Mouse (Mus musculus) stomach, embryonic 16.5 days (tissue): ENCODE results near the gene Zfp109. TPM values are rescaled to one million over a fixed set of nuclear protein-coding genes. Genes with fewer than 3 reads are reported as not detected.

ENCODE experiments used
- polyA plus RNA-seq: library from polyadenylated mRNA; unstranded; fragments of >200 nt; fragmentation: Nextera tagmentation; extraction: Ambion mirVana; gene quantifications from 2 replicates; pipeline ENCODE4 v1.2.1, GENCODE M21; 2015

Zfp109 gene
- polyA plus RNA-seq, 1 experiment from 2014 or later: 5.4 TPM

Other genes with a start within 250 kb of the Zfp109 start
- not detected in 2 replicates for gene V1rd19, start 235.9 kb downstream of the Zfp109 start, polyA plus RNA-seq
- gene Vmn1r183, start 184.3 kb downstream of the Zfp109 start, polyA plus RNA-seq: not detected in 2 replicates
- 17.8 and 20.0 TPM in 2 replicates for gene Zfp180, start 155.6 kb downstream of the Zfp109 start, polyA plus RNA-seq
- 6.1 and 6.9 TPM in 2 replicates for gene Zfp112, start 125.2 kb downstream of the Zfp109 start, polyA plus RNA-seq
- gene Zfp235, start 103.4 kb downstream of the Zfp109 start, polyA plus RNA-seq: 14.7 and 18.9 TPM in 2 replicates
- gene Zfp114, start 62.5 kb downstream of the Zfp109 start, polyA plus RNA-seq: 5.8 and 6.3 TPM in 2 replicates
- gene Zfp111, start 26.1 kb downstream of the Zfp109 start, polyA plus RNA-seq: 10.2 and 12.5 TPM in 2 replicates
- 3.9 TPM in 2 replicates for gene Zfp108, start 17.2 kb upstream of the Zfp109 start, polyA plus RNA-seq
- 7.6 and 8.3 TPM in 2 replicates for gene Zfp93, start 32.9 kb upstream of the Zfp109 start, polyA plus RNA-seq
- gene Zfp61, start 63.7 kb upstream of the Zfp109 start, polyA plus RNA-seq: 31.4 and 32.2 TPM in 2 replicates
- 9.0 and 10.3 TPM in 2 replicates for gene Zfp94, start 79.1 kb upstream of the Zfp109 start, polyA plus RNA-seq
- gene Tescl, start 96.4 kb upstream of the Zfp109 start, polyA plus RNA-seq: 0.15 TPM in 1 of 2 replicates, not detected in the other
- 11.6 and 36.4 TPM in 2 replicates for gene Lypd5, start 111.6 kb upstream of the Zfp109 start, polyA plus RNA-seq
- 7.4 and 8.5 TPM in 2 replicates for gene Kcnn4, start 132.7 kb upstream of the Zfp109 start, polyA plus RNA-seq
- gene Smg9, start 162.1 kb upstream of the Zfp109 start, polyA plus RNA-seq: 19.5 and 21.3 TPM in 2 replicates
- gene Irgc1, start 214.7 kb upstream of the Zfp109 start, polyA plus RNA-seq: 0.17 and 0.26 TPM in 2 replicates
- gene Plaur, start 224.9 kb upstream of the Zfp109 start, polyA plus RNA-seq: 13.3 and 15.4 TPM in 2 replicates
- gene Cadm4, start 244.5 kb upstream of the Zfp109 start, polyA plus RNA-seq: 4.4 TPM in 2 replicates